Mouse (Mus musculus): ENCODE results near the gene Slc6a2. TPM values are rescaled to one million over a fixed set of nuclear protein-coding genes. Genes with fewer than 3 reads are reported as not detected.

Gene Slc6a2
- polyA plus RNA-seq, 1 experiment from 2014 or later = not detected

- 53% methylated on average over 2 of the region's 2 CpGs for WGBS (ENCODE audit: insufficient replicate concordance)
- Histone ChIP-seq H3K4me2 (no peak overlapping the region), H3K27me3 (replicated peaks) (peaks cover 47% of the 10 kb centered on the region), H3K9me3 (replicated peaks) (no peaks in the 10 kb centered on the region), H3K4me1 (0 out of 2 replicates have a peak, but pooled peaks cover 4% of the 10 kb centered on the region), H3K4me3 (no peak overlapping the region), H3K36me3 (no peaks in the 10 kb centered on the region), H3K27ac (no peak overlapping the region), H3K9ac (no peak overlapping the region)
- ATAC-seq = no peak
Measured at GRCm38 (mm10) chr8:92964556-92964955, 4.7 kb downstream of the Slc6a2 start.

DNA sequence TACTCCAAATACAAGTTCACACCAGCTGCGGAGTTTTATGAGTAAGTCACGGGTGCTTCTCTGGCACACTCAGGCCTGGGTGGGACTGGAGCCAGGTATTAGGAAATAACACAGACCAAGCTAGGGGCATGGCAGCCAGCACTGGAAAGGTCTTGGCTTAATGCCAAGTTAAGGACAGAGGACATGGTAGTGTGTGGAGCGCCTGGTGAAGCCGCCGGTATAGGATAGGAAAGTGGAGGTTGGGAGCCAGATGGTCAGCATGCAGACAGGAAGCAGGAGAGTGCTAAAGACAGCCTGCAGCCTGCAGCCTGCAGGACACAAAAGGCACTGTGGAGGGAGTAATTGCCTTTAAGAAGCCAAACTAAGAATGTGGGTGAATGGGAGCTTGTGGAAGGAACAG is 13.1 kb downstream of the Slc6a2 start:
- 70% methylated on average over 5 of the region's 5 CpGs for WGBS (ENCODE audit: insufficient replicate concordance)
- ATAC-seq = no peak

GRCm38 (mm10) chr8:92976656-92977055 is 16.8 kb downstream of the Slc6a2 start:
- WGBS (ENCODE audit: insufficient replicate concordance) = 65% methylated on average over 5 of the region's 5 CpGs
- ATAC-seq = no peak
- no peaks in the 10 kb centered on the region for H3K27me3 ChIP-seq (replicated peaks)

More for the DNA sequence above, 13.1 kb downstream of the Slc6a2 start:
- Histone ChIP-seq H3K27me3 (replicated peaks) (no peaks in the 10 kb centered on the region), H3K36me3 (no peaks in the 10 kb centered on the region), H3K4me1 (no peaks in the 10 kb centered on the region), H3K9me3 (replicated peaks) (no peaks in the 10 kb centered on the region), H3K4me2 (no peak overlapping the region), H3K4me3 (no peak overlapping the region), H3K27ac (no peak overlapping the region), H3K9ac (no peak overlapping the region)

DNA sequence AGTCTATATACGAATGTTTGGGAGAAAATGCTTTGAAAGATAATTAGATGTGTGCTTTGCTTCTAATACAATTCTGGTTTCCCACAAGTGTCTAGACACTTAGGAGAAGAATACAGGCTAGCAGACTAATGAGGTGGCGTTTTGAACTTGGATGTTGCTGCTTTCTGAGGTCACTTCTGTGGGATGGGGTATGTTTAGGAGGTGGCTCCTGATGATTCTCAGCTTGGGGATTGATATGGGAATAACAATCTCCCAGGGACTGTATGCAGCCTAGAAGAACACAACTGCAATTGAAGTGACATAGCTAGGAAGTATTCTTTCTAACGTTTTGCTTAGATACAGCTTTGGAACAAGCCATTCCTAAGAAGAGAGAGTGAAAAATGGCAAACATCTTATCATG is 22.6 kb downstream of the Slc6a2 start:
- Histone ChIP-seq H3K9me3 (replicated peaks) (no peaks in the 10 kb centered on the region), H3K4me2 (no peak overlapping the region), H3K4me3 (no peak overlapping the region), H3K4me1 (no peaks in the 10 kb centered on the region), H3K27ac (no peak overlapping the region), H3K27me3 (replicated peaks) (no peaks in the 10 kb centered on the region), H3K9ac (no peak overlapping the region), H3K36me3 (no peaks in the 10 kb centered on the region)
- 52% methylated on average over 3 of the region's 3 CpGs for WGBS (ENCODE audit: insufficient replicate concordance)
- ATAC-seq = no peak

More at GRCm38 (mm10) chr8:92976656-92977055, 16.8 kb downstream of the Slc6a2 start:
- Histone ChIP-seq H3K9ac (no peak overlapping the region), H3K4me3 (no peak overlapping the region), H3K27ac (no peak overlapping the region), H3K36me3 (no peaks in the 10 kb centered on the region), H3K4me2 (no peak overlapping the region), H3K4me1 (no peaks in the 10 kb centered on the region), H3K9me3 (replicated peaks) (no peaks in the 10 kb centered on the region)

DNA sequence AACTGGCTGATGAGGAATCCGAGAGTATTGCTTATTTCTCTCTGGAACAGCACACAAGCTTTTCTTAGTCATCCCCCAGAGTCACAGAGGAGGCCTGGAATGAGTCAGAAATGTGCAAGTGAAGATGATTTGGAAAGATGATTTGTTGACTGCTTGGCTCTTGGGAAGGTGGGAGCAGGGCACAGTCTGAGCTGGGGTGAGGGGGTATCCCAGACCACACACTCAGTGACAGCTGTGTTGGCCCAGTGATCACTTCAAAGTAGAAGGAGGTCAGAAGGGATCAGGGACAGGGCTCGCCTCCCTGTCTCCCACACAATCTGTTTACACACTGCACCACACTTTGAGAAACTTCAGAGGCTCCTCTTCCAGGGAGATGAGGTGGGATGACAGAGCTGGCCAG is 24.5 kb downstream of the Slc6a2 start:
- no peaks in the 10 kb centered on the region for H3K9me3 ChIP-seq (replicated peaks)
- no peaks in the 10 kb centered on the region for H3K36me3 ChIP-seq
- no peak overlapping the region for H3K9ac ChIP-seq
- 47% methylated on average over 2 of the region's 2 CpGs for WGBS (ENCODE audit: insufficient replicate concordance)
- H3K27ac ChIP-seq = no peak overlapping the region
- ATAC-seq = no peak
- no peaks in the 10 kb centered on the region for H3K27me3 ChIP-seq (replicated peaks)
- H3K4me2 ChIP-seq = no peak overlapping the region
- no peaks in the 10 kb centered on the region for H3K4me1 ChIP-seq
- no peak overlapping the region for H3K4me3 ChIP-seq

- WGBS (ENCODE audit: insufficient replicate concordance) = 34% methylated on average over 5 of the region's 5 CpGs
- Histone ChIP-seq H3K4me2 (no peak overlapping the region), H3K4me1 (no peaks in the 10 kb centered on the region)
Measured at GRCm38 (mm10) chr8:92996840-92997239, 37.0 kb downstream of the Slc6a2 start.

DNA sequence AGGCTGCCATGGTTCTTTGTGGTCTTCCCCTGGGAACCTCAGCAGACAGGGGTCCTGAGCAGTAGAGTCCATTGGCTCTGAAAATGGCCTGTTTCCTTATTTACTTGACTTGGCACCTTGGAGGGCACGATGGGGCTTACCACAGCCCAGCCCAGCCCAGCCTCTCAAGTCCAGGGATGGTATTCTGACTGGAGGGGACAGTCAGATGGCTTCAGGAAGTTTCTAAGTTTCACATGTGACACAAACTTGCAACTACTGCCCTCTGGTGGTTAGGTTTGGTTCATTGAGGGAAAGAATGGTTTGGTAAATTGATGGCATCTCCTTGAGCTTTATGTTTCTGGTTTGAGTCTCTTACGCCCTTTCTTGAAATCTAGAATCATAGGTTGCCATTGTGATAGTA is 38.7 kb downstream of the Slc6a2 start:
- Histone ChIP-seq H3K4me1 (no peaks in the 10 kb centered on the region), H3K4me2 (no peak overlapping the region), H3K9ac (no peak overlapping the region), H3K36me3 (no peaks in the 10 kb centered on the region), H3K27me3 (replicated peaks) (no peaks in the 10 kb centered on the region), H3K27ac (no peak overlapping the region), H3K9me3 (replicated peaks) (no peaks in the 10 kb centered on the region), H3K4me3 (no peak overlapping the region)
- WGBS (ENCODE audit: insufficient replicate concordance) = 32% methylated on average over 2 of the region's 2 CpGs
- no peak for ATAC-seq

More at GRCm38 (mm10) chr8:92996840-92997239, 37.0 kb downstream of the Slc6a2 start:
- Histone ChIP-seq H3K4me3 (no peak overlapping the region), H3K9me3 (replicated peaks) (no peaks in the 10 kb centered on the region), H3K27me3 (replicated peaks) (no peaks in the 10 kb centered on the region), H3K36me3 (no peaks in the 10 kb centered on the region), H3K27ac (no peak overlapping the region), H3K9ac (no peak overlapping the region)
- ATAC-seq = no peak

DNA sequence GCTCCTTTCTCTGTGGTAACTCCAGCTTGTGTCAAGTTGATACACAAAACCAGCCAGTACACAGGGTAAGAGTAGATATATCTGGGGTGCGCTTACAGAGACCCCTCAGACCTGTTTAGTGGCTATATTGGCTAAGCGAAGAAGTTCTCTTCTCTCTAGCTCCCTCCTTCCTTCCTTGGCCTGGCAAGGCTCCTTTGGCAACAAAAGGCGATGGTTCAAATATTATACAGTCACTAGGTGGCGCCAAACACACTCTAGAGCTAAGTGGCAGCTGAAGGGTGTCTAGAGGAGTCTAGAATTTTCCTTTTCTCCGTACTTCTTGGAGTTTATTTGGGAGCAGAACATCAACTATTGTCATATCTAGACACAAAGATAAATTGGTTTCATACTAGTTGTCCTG is 50.4 kb downstream of the Slc6a2 start:
- H3K4me3 ChIP-seq = no peak overlapping the region
- H3K4me1 ChIP-seq = no peaks in the 10 kb centered on the region
- 21% methylated on average over 5 of the region's 5 CpGs for WGBS (ENCODE audit: insufficient replicate concordance)
- no peak overlapping the region for H3K9ac ChIP-seq
- ATAC-seq = no peak
- no peak overlapping the region for H3K4me2 ChIP-seq
- H3K36me3 ChIP-seq = no peaks in the 10 kb centered on the region
- no peaks in the 10 kb centered on the region for H3K27me3 ChIP-seq (replicated peaks)
- H3K27ac ChIP-seq = no peak overlapping the region
- no peaks in the 10 kb centered on the region for H3K9me3 ChIP-seq (replicated peaks)

DNA sequence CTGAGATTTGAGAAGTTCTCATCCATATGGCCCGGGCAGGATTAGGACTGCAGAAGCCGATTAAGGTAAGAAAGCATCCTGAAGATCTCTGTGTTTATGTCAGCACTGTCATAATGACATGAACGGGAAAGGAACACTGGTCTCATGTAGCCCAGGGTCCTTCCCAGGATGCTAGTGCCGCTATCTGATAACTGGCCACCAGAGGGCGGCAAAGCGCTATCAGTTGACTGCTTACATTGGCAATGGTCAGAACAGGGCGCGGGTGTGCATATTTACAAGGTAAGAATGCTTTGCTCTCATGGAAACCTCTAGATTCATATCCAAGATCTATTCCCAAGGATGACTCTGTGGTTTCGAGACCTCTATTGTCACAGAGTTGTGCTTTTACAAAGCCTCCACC is 51.6 kb downstream of the Slc6a2 start:
- Histone ChIP-seq H3K27ac (no peak overlapping the region), H3K36me3 (no peaks in the 10 kb centered on the region), H3K4me1 (no peaks in the 10 kb centered on the region), H3K9me3 (replicated peaks) (no peaks in the 10 kb centered on the region), H3K27me3 (replicated peaks) (no peaks in the 10 kb centered on the region), H3K9ac (no peak overlapping the region), H3K4me3 (no peak overlapping the region), H3K4me2 (no peak overlapping the region)
- 8% methylated on average over 9 of the region's 9 CpGs for WGBS (ENCODE audit: insufficient replicate concordance)
- no peak for ATAC-seq

DNA sequence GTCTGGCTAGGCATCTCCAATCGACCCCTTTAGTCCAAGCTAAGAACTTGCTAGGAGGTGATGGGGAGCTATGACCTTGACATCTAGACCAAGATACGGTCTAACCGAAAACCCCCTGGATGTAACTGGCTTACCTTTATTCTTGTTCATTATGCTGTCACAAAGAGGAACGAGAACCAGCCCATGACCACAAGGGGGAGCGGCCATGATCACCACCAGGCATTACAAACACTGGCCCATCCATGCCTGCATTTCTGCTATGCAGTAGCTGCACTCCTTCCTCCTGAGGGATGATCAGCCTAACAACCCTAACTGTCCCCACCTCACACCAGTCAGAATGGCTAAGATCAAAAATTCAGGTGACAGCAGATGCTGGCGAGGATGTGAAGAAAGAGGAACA is 52.3 kb downstream of the Slc6a2 start:
- no peaks in the 10 kb centered on the region for H3K9me3 ChIP-seq (replicated peaks)
- 64% methylated on average over 6 of the region's 6 CpGs for WGBS (ENCODE audit: insufficient replicate concordance)
- H3K27me3 ChIP-seq (replicated peaks) = no peaks in the 10 kb centered on the region
- H3K36me3 ChIP-seq = no peaks in the 10 kb centered on the region
- no peak overlapping the region for H3K4me3 ChIP-seq
- no peaks in the 10 kb centered on the region for H3K4me1 ChIP-seq
- no peak for ATAC-seq
- H3K27ac ChIP-seq = no peak overlapping the region
- no peak overlapping the region for H3K4me2 ChIP-seq
- H3K9ac ChIP-seq = no peak overlapping the region

DNA sequence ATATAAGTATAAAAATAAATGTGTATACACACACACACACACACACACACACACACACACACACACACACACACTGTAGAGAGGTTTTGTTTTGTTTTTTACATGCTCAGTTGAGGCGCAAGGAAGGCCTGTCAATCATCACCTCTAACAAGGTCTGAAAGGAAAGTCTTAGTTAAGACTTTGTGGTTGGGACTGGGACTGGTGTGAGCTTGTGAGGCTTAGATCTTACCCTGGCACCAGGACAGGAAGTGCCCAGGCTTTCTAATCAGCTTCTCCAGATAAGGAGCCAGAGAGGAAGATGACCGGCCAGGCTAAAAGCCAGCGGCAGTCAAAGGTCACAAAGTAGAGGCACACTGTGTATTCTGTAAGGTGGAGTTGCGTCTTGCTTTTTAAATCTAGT is 54.4 kb downstream of the Slc6a2 start:
- WGBS (ENCODE audit: insufficient replicate concordance) = 22% methylated on average over 4 of the region's 4 CpGs
- no peaks in the 10 kb centered on the region for H3K27me3 ChIP-seq (replicated peaks)
- no peak overlapping the region for H3K4me3 ChIP-seq
- ATAC-seq = no peak
- H3K9ac ChIP-seq = no peak overlapping the region
- H3K4me2 ChIP-seq = no peak overlapping the region
- H3K9me3 ChIP-seq (replicated peaks) = no peaks in the 10 kb centered on the region
- H3K4me1 ChIP-seq = no peaks in the 10 kb centered on the region
- no peaks in the 10 kb centered on the region for H3K36me3 ChIP-seq
- H3K27ac ChIP-seq = no peak overlapping the region

GRCm38 (mm10) chr8:93021738-93022137 is 61.9 kb downstream of the Slc6a2 start:
- Histone ChIP-seq H3K36me3 (no peaks in the 10 kb centered on the region), H3K9me3 (replicated peaks) (no peaks in the 10 kb centered on the region), H3K4me3 (no peak overlapping the region), H3K27me3 (replicated peaks) (no peaks in the 10 kb centered on the region), H3K4me1 (no peaks in the 10 kb centered on the region), H3K27ac (no peak overlapping the region), H3K9ac (no peak overlapping the region), H3K4me2 (no peak overlapping the region)
- ATAC-seq = no peak
- WGBS (ENCODE audit: insufficient replicate concordance) = 56% methylated on average over 5 of the region's 5 CpGs

DNA sequence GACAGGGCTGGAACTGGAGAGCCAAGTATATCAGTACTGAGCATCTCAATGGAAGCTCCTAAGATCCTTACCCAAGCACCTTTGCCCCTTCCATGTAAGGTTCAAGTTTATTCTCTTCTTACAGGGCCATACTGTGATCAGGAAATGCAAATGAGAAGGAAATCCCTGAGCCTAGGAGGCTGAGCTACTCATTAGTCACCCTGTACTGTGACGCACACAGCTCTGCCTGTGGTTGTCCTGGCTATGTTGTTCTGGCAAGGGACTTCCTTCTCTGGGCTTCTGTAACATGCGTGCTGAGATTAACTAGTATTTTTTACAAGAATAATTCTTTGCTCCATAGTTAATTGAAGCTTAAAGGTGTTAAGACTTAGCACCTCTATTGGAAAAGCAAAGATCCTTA is 70.8 kb downstream of the Slc6a2 start:
- H3K27me3 ChIP-seq (replicated peaks) = no peaks in the 10 kb centered on the region
- ATAC-seq = no peak
- no peak overlapping the region for H3K4me2 ChIP-seq
- no peaks in the 10 kb centered on the region for H3K4me1 ChIP-seq
- no peaks in the 10 kb centered on the region for H3K9me3 ChIP-seq (replicated peaks)
- 38% methylated on average over 2 of the region's 2 CpGs for WGBS (ENCODE audit: insufficient replicate concordance)
- H3K9ac ChIP-seq = no peak overlapping the region
- H3K36me3 ChIP-seq = no peaks in the 10 kb centered on the region
- no peak overlapping the region for H3K27ac ChIP-seq
- H3K4me3 ChIP-seq = no peak overlapping the region

Data from liver, embryonic 12.5 days (tissue).